Mouse (Mus musculus) ovary, postnatal 36 days (tissue): Measurements from ENCODE around the gene Fam131b.

Experiments used
- DNase-seq: peaks from one replicate; pipeline ENCODE4 v3.0.0; 2022; ENCODE audit warnings: low spot score, mixed read lengths

Fam131b gene

GRCm38 (mm10) chr6:42324482-42325267, at the start of gene Fam131b:
TSS of gene Fam131b (minus strand) at chr6:42324643.
- DNase-seq: peak; percentile 44

GRCm38 (mm10) chr6:42373669-42374430, 49.4 kb upstream of the Fam131b start:
- no peak for DNase-seq

GRCm38 (mm10) chr6:42372816-42373547, 48.5 kb upstream of the Fam131b start, which contains the start of gene Epha1:
TSS of gene Epha1 (minus strand) at chr6:42373268.
- peak; percentile 67 for DNase-seq

GRCm38 (mm10) chr6:42372421-42372815, 48.0 kb upstream of the Fam131b start:
- DNase-seq: no peak

GRCm38 (mm10) chr6:42372001-42372400, 47.6 kb upstream of the Fam131b start:
- no peak for DNase-seq

- DNase-seq: no peak
Observed at GRCm38 (mm10) chr6:42370630-42371363, 46.4 kb upstream of the Fam131b start.

- no peak for DNase-seq
Observed at GRCm38 (mm10) chr6:42369870-42370269, 45.4 kb upstream of the Fam131b start.

- DNase-seq: no peak
Observed at GRCm38 (mm10) chr6:42365215-42365614, 40.8 kb upstream of the Fam131b start.

- DNase-seq: no peak
Observed at GRCm38 (mm10) chr6:42364607-42365006, 40.2 kb upstream of the Fam131b start.

- DNase-seq: no peak
Observed at GRCm38 (mm10) chr6:42364066-42364465, 39.6 kb upstream of the Fam131b start.

- DNase-seq: no peak
Observed at GRCm38 (mm10) chr6:42362974-42363373, 38.5 kb upstream of the Fam131b start.

GRCm38 (mm10) chr6:42362497-42362896, 38.1 kb upstream of the Fam131b start:
- no peak for DNase-seq

- DNase-seq: no peak
Observed at GRCm38 (mm10) chr6:42362074-42362473, 37.6 kb upstream of the Fam131b start.

GRCm38 (mm10) chr6:42361041-42361895, 36.8 kb upstream of the Fam131b start:
- DNase-seq: no peak

GRCm38 (mm10) chr6:42360231-42360840, 35.9 kb upstream of the Fam131b start:
- DNase-seq: no peak

GRCm38 (mm10) chr6:42359364-42360147, 35.1 kb upstream of the Fam131b start:
- no peak for DNase-seq

- no peak for DNase-seq
Observed at GRCm38 (mm10) chr6:42358901-42359300, 34.5 kb upstream of the Fam131b start.

- no peak for DNase-seq
Observed at GRCm38 (mm10) chr6:42357901-42358300, 33.5 kb upstream of the Fam131b start.

- no peak for DNase-seq
Observed at GRCm38 (mm10) chr6:42356913-42357312, 32.5 kb upstream of the Fam131b start.
